Comparison of ENCODE assay signal across 13 mouse cellular contexts in the genomic region with DNA sequence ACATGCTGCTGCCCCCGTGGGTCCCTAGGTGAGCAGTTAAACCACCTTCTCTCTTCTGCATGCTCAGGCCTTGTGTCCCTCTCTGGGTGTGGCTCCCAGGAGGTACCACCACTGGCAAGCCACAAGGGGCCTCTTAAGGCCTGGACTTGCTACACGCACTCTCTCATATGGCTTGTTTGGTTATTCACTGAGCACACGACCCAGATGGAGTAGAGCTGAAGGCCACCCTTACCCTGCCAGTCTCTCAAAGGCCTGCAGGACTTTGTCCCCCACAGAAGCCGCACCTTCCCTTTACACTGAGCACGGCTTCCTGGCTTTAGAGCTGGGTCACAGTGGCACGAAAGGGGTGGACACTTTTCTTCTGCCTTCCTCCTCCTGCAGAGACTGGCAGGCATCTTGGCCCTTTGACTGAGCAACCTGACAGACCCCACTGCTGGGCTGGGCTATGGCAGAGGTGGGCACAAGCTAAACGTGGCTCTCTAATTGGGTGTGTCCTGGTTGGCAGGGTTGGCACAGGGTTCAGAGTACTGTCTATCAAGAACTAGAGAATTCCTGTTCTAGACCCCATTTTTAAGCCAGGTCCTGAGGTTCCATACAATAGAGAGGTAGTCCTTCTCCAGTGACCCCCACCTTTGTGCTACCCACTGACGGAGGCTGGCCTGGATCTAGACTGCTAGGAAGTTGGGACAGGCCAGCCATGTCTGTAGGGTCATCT. TPM values are rescaled to one million over a fixed set of nuclear protein-coding genes. Genes with fewer than 3 reads are reported as not detected.
DNase-seq lines count a peak whose midpoint lies in the region; ATAC-seq and TF ChIP-seq lines count a peak whose summit lies in the region.
"Had no signal": no experiment of that assay in that cellular context is flagged by ENCODE, and none has a peak within 500 bp of the region (broad histone marks: within the 10 kb centered on the region; RNA-seq: fewer than 3 reads in every experiment).

No protein-coding gene starts in this region.

- H3K27ac ChIP-seq in forebrain, embryonic 10.5 days, result 0 out of 2 replicates have a peak overlapping the region, but pooled peaks have one; percentile 17
- H3K27ac ChIP-seq in forebrain, embryonic 14.5 days (ENCODE audit: low read depth, low read length), result no peak overlapping the region
- H3K27ac ChIP-seq in liver, adult 2 months (replicated peaks; ENCODE audit: insufficient read depth, low read depth, low read length), result peak overlapping the region; percentile 67
- peak overlapping the region; percentile 93 for H3K27ac ChIP-seq in intestine, embryonic 15.5 days
- H3K27ac ChIP-seq: forebrain, embryonic 12.5 days; hindbrain, embryonic 15.5 days; left cerebral cortex, adult 2 months; midbrain, embryonic 12.5 days had no signal

- TF ChIP-seq CTCF in liver, adult 2 months (IDR thresholded peaks at IDR 0.05; ENCODE audit: low read depth, low read length), result no peak

- no peak for TF ChIP-seq POLR2A in liver, adult 2 months (IDR thresholded peaks at IDR 0.05; ENCODE audit: extremely low read depth, insufficient read depth, low read length)

- DNase-seq in forebrain, embryonic 10.5 days (ENCODE audit: extremely low spot score, low spot score), result no peak
- no peak for DNase-seq in forebrain, embryonic 14.5 days (ENCODE audit: low spot score)
- no peak for DNase-seq in liver, adult 2 months (ENCODE audit: extremely low read depth, low read depth, low spot score)
- DNase-seq in liver, result no peak
- no peak for DNase-seq in cerebellum, adult 18-20 months
- DNase-seq in frontal cortex, postnatal 36 days (ENCODE audit: low spot score in 2 of 2), result no peak
- DNase-seq: retina, postnatal 1 day had no signal

- peaks cover 26% of the 10 kb centered on the region for H3K4me1 ChIP-seq in forebrain, embryonic 10.5 days
- no peaks in the 10 kb centered on the region for H3K4me1 ChIP-seq in forebrain, embryonic 14.5 days (ENCODE audit: control insufficient read depth, insufficient read depth, low read length)
- H3K4me1 ChIP-seq in liver, adult 2 months (ENCODE audit: control insufficient read depth, insufficient read depth, low read length), result peaks cover 3% of the 10 kb centered on the region
- H3K4me1 ChIP-seq in intestine, embryonic 15.5 days (replicated peaks), result peaks cover 49% of the 10 kb centered on the region
- H3K4me1 ChIP-seq: forebrain, embryonic 12.5 days; hindbrain, embryonic 15.5 days; midbrain, embryonic 12.5 days had no signal

- ATAC-seq in forebrain, embryonic 14.5 days, result no peak
- peak; percentile 55 for ATAC-seq in intestine, embryonic 15.5 days
- ATAC-seq in megakaryocyte progenitor cell, adult 5-6 weeks (replicated peaks; ENCODE audit: poor library complexity), result peak; percentile 2; the same call in 1 of the 2 replicates

- peaks cover 40% of the 10 kb centered on the region for H3K27me3 ChIP-seq in forebrain, embryonic 10.5 days (ENCODE audit: poor library complexity, severe bottlenecking)
- H3K27me3 ChIP-seq in forebrain, embryonic 14.5 days (replicated peaks; ENCODE audit: control insufficient read depth, insufficient read depth, low read length), result 0 out of 2 replicates have a peak, but pooled peaks cover 4% of the 10 kb centered on the region
- H3K27me3 ChIP-seq in liver, adult 2 months (ENCODE audit: control insufficient read depth, insufficient read depth, low read length), result peaks cover 4% of the 10 kb centered on the region; the same call in 1 of the 2 replicates
- H3K27me3 ChIP-seq in intestine, embryonic 15.5 days (replicated peaks), result no peaks in the 10 kb centered on the region
- H3K27me3 ChIP-seq: hindbrain, embryonic 15.5 days had no signal

- no peak overlapping the region for H3K9ac ChIP-seq in forebrain, embryonic 14.5 days (ENCODE audit: low read length)
- peak overlapping the region; percentile 41 for H3K9ac ChIP-seq in liver, adult 2 months (ENCODE audit: low read depth, low read length)
- H3K9ac ChIP-seq in intestine, embryonic 15.5 days, result no peak overlapping the region
- H3K9ac ChIP-seq: forebrain, embryonic 12.5 days; hindbrain, embryonic 15.5 days; midbrain, embryonic 12.5 days had no signal

- WGBS in forebrain, embryonic 10.5 days, result 80% methylated on average over 8 of the region's 8 CpGs
- WGBS in forebrain, embryonic 14.5 days, result 76% methylated on average over 8 of the region's 8 CpGs
- WGBS in liver, adult 2 months, result 51% methylated on average over 8 of the region's 8 CpGs
- 46% methylated on average over 8 of the region's 8 CpGs for WGBS in intestine, embryonic 15.5 days

- no peaks in the 10 kb centered on the region for H3K36me3 ChIP-seq in forebrain, embryonic 10.5 days (replicated peaks)
- H3K36me3 ChIP-seq in forebrain, embryonic 14.5 days (ENCODE audit: control insufficient read depth, insufficient read depth, low read length), result no peaks in the 10 kb centered on the region
- H3K36me3 ChIP-seq in liver, adult 2 months (ENCODE audit: control insufficient read depth, insufficient read depth, low read length), result no peaks in the 10 kb centered on the region
- no peaks in the 10 kb centered on the region for H3K36me3 ChIP-seq in intestine, embryonic 15.5 days
- H3K36me3 ChIP-seq: forebrain, embryonic 12.5 days; hindbrain, embryonic 15.5 days; midbrain, embryonic 12.5 days had no signal

- H3K4me3 ChIP-seq in forebrain, embryonic 10.5 days, result no peak overlapping the region
- H3K4me3 ChIP-seq in forebrain, embryonic 14.5 days (ENCODE audit: low read depth, low read length), result no peak overlapping the region
- H3K4me3 ChIP-seq in liver, adult 2 months (ENCODE audit: insufficient read depth, low read depth, low read length), result peak overlapping the region; percentile 32
- H3K4me3 ChIP-seq in intestine, embryonic 15.5 days (replicated peaks), result peak overlapping the region; percentile 32; the same call in 1 of the 2 replicates
- H3K4me3 ChIP-seq: forebrain, embryonic 12.5 days; hindbrain, embryonic 15.5 days; left cerebral cortex, adult 2 months; midbrain, embryonic 12.5 days had no signal

- no peaks in the 10 kb centered on the region for H3K79me2 ChIP-seq in liver, adult 2 months (ENCODE audit: control insufficient read depth, insufficient read depth, low read length)

- no peaks in the 10 kb centered on the region for H3K9me3 ChIP-seq in forebrain, embryonic 10.5 days
- no peaks in the 10 kb centered on the region for H3K9me3 ChIP-seq in forebrain, embryonic 14.5 days (replicated peaks; ENCODE audit: control insufficient read depth, low read length)
- no peaks in the 10 kb centered on the region for H3K9me3 ChIP-seq in intestine, embryonic 15.5 days
- H3K9me3 ChIP-seq: forebrain, embryonic 12.5 days; hindbrain, embryonic 15.5 days; midbrain, embryonic 12.5 days had no signal

- no peak overlapping the region for H3K4me2 ChIP-seq in forebrain, embryonic 14.5 days (ENCODE audit: low read length)
- H3K4me2 ChIP-seq in intestine, embryonic 15.5 days (replicated peaks), result peak overlapping the region; percentile 54
- H3K4me2 ChIP-seq: forebrain, embryonic 12.5 days; hindbrain, embryonic 15.5 days; midbrain, embryonic 12.5 days had no signal

RNA-seq across cellular contexts. Expression of a gene that starts 2.8 kb away (rescaled TPM):
- polyA plus RNA-seq in forebrain, embryonic 10.5 days (2016; fragmentation: Nextera tagmentation; extraction: Ambion mirVana), result 0.32 and 0.37 TPM in 2 replicates
- polyA plus RNA-seq in forebrain, embryonic 14.5 days (2014; fragmentation: Nextera tagmentation; extraction: Ambion mirVana), result 0.32 and 0.51 TPM in 2 replicates
- 3.3 and 4.0 TPM in 2 replicates for total RNA-seq in liver, adult 2 months (2014; rRNA removed)
- polyA plus RNA-seq in liver, adult 2 months (2012; rRNA removed), result 3.6 and 5.3 TPM in 2 replicates
- polyA plus RNA-seq in intestine, embryonic 15.5 days (2015; fragmentation: Nextera tagmentation; extraction: Ambion mirVana), result 24.2 and 25.6 TPM in 2 replicates
- 8.5 and 11.4 TPM in 2 replicates for total RNA-seq in megakaryocyte progenitor cell, adult 5-6 weeks (2015)
- total RNA-seq in megakaryocyte progenitor cell, adult 5-6 weeks (2017), result 14.4 and 15.9 TPM in 2 replicates

RNA-seq across cellular contexts. Expression of a gene that starts 27.2 kb away (rescaled TPM):
- polyA plus RNA-seq in forebrain, embryonic 10.5 days (2016; fragmentation: Nextera tagmentation; extraction: Ambion mirVana), result 52.1 and 53.6 TPM in 2 replicates
- polyA plus RNA-seq in forebrain, embryonic 14.5 days (2014; fragmentation: Nextera tagmentation; extraction: Ambion mirVana), result 66.8 and 75.9 TPM in 2 replicates
- 44.5 and 49.0 TPM in 2 replicates for total RNA-seq in liver, adult 2 months (2014; rRNA removed)
- polyA plus RNA-seq in liver, adult 2 months (2012; rRNA removed), result 11.6 and 12.6 TPM in 2 replicates
- polyA plus RNA-seq in intestine, embryonic 15.5 days (2015; fragmentation: Nextera tagmentation; extraction: Ambion mirVana), result 50.3 and 57.5 TPM in 2 replicates
- 90.2 and 94.4 TPM in 2 replicates for total RNA-seq in megakaryocyte progenitor cell, adult 5-6 weeks (2015)
- 118 and 151 TPM in 2 replicates for total RNA-seq in megakaryocyte progenitor cell, adult 5-6 weeks (2017)

RNA-seq across cellular contexts. Expression of a gene that starts 35.9 kb away (rescaled TPM):
- 2.9 TPM in 2 replicates for polyA plus RNA-seq in forebrain, embryonic 10.5 days (2016; fragmentation: Nextera tagmentation; extraction: Ambion mirVana)
- 1.8 and 2.0 TPM in 2 replicates for polyA plus RNA-seq in forebrain, embryonic 14.5 days (2014; fragmentation: Nextera tagmentation; extraction: Ambion mirVana)
- 0.67 and 1.7 TPM in 2 replicates for total RNA-seq in liver, adult 2 months (2014; rRNA removed)
- polyA plus RNA-seq in liver, adult 2 months (2012; rRNA removed), result 1.7 and 3.8 TPM in 2 replicates
- 3.2 and 5.3 TPM in 2 replicates for polyA plus RNA-seq in intestine, embryonic 15.5 days (2015; fragmentation: Nextera tagmentation; extraction: Ambion mirVana)
- total RNA-seq in megakaryocyte progenitor cell, adult 5-6 weeks (2015), result 13.2 and 13.8 TPM in 2 replicates
- 24.9 and 29.5 TPM in 2 replicates for total RNA-seq in megakaryocyte progenitor cell, adult 5-6 weeks (2017)

Comparison
In these comparisons a context has a peak if more than half of its experiments do, and no peak if none do; other contexts are left out.
1. H3K4me3 ChIP-seq: peak in liver, adult 2 months (single experiment) and intestine, embryonic 15.5 days (single experiment); none in forebrain, embryonic 10.5 days (single experiment) and forebrain, embryonic 14.5 days (single experiment).